Mouse (Mus musculus) embryonic facial prominence, embryonic 14.5 days (tissue): ENCODE measurements around the gene Kcnb1. TPM values are rescaled to one million over a fixed set of nuclear protein-coding genes. Genes with fewer than 3 reads are reported as not detected.

ENCODE experiments used
- ATAC-seq: fragments of 200-750 bp; cut with Nextera tagmentation; 2 replicates; pipeline ENCODE4 v1.8.0; 2017; ENCODE audit warnings: low read depth, moderate number of reproducible peaks, moderate TSS enrichment
- DNase-seq: peaks from one replicate; pipeline ENCODE4 v3.0.0-alpha.2; 2015; ENCODE audit warnings: low spot score
- H3K27ac ChIP-seq: fragments of 300-500 bp; sonication (generic); replicated peaks from 2 replicates; pipeline ENCODE4 v1.5.1; 2014; ENCODE audit warnings: low read depth, mild to moderate bottlenecking, low read length, moderate library complexity
- H3K27me3 ChIP-seq: fragments of 300-500 bp; sonication (generic); replicated peaks from 2 replicates; pipeline ENCODE4 v1.6.1; 2014; ENCODE audit warnings: low read length; ENCODE audit not compliant: control insufficient read depth, insufficient read depth
- H3K36me3 ChIP-seq: fragments of 300-500 bp; sonication (generic); 2 replicates; pipeline ENCODE4 v1.6.1; 2014; ENCODE audit warnings: low read length, mixed read lengths; ENCODE audit not compliant: control insufficient read depth, insufficient read depth
- H3K4me1 ChIP-seq: fragments of 300-500 bp; sonication (generic); 2 replicates; pipeline ENCODE4 v1.6.1; 2014; ENCODE audit warnings: antibody characterized with exemption, low read length; ENCODE audit not compliant: control insufficient read depth, insufficient read depth
- H3K4me2 ChIP-seq: fragments of 300-500 bp; sonication (generic); 2 replicates; pipeline ENCODE4 v1.6.1; 2014; ENCODE audit warnings: low read depth, mild to moderate bottlenecking, low read length, moderate library complexity, mixed read lengths
- H3K4me3 ChIP-seq: fragments of 300-500 bp; sonication (generic); 2 replicates; pipeline ENCODE4 v1.5.1; 2014; ENCODE audit warnings: low read depth, mild to moderate bottlenecking, low read length
- H3K9ac ChIP-seq: fragments of 300-500 bp; sonication (generic); 2 replicates; pipeline ENCODE4 v1.6.1; 2014; ENCODE audit warnings: low read depth, mild to moderate bottlenecking, low read length, moderate library complexity, mixed read lengths
- H3K9me3 ChIP-seq: fragments of 300-500 bp; sonication (generic); 2 replicates; pipeline ENCODE4 v1.6.1; 2016; ENCODE audit warnings: low read length; ENCODE audit not compliant: control insufficient read depth
- WGBS: fragments of 180-500 bp; shearing (Covaris S2); extraction: QIAGEN DNeasy Blood & Tissue Kit; methylation state at CpG from one replicate; pipeline ENCODE4 v1.1.7; 2014; 5-methylcytosine and 5-hydroxymethylcytosine counted together
- polyA plus RNA-seq: library from polyadenylated mRNA; unstranded; fragments of >200 nt; fragmentation: Nextera tagmentation; extraction: Ambion mirVana; gene quantifications from 2 replicates; pipeline ENCODE4 v1.2.1, GENCODE M21; 2014

Gene Kcnb1
- polyA plus RNA-seq, 1 experiment from 2014 or later = 1.7 TPM

DNA sequence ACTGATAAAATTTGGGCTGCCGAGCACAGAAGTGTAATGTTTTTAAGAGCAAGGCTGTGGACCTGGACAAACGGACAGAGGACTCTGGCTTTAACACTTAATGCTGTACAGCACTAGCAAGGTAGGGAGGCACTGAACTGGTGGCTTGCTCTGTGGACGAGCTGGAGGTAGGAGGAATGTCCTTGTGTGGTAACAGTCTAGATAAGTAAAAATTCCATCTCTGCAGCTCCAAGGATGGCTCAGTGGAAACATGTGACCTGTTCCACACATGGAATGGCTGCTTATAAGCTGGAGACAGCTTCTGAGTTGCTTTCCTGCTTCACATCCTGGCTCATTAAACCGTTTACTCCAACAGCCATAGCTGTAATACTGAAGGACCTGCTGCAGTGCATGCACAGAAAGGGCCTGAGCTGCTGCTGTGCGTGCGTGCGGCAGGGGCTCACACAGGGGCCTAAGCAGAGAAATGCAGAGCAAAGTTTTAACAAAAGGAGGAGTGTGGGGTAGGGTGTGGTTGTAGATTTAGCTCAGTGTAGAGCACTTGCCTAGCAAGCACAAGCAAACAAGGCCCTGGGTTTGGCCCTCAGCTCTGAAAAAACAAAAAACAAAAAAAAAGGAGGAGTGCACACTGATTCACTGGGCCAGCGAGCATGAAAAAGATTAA, 141.1 kb downstream of the Kcnb1 start:
- Histone ChIP-seq H3K36me3 (peaks cover 75% of the 10 kb centered on the region), H3K4me2 (no peak overlapping the region), H3K9ac (no peak overlapping the region), H3K4me3 (no peak overlapping the region), H3K9me3 (no peaks in the 10 kb centered on the region), H3K27ac (no peak overlapping the region), H3K27me3 (no peaks in the 10 kb centered on the region), H3K4me1 (no peaks in the 10 kb centered on the region)
- WGBS = 86% methylated on average over 8 of the region's 8 CpGs
- no peak for DNase-seq
- no peak for ATAC-seq

DNA sequence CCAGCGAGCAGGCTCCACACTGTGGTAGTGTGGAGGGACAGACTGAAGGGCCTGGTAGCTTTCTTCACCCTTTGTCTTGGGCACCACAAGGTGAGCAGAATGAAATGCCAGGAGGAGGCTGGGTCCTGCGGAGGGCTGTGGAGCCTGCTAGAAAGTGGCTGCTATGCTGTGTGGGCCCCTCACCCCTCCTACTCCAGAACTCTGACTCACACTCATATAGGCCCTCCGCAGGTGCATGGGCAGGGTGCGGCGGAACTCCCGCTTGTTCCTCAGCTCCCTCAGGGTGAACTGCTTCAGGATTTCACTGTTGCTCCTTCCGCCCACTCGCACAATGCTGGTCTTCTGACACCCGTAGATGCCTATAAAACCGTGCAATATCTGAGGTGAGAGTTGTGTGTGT, 141.7 kb downstream of the Kcnb1 start:
- ATAC-seq (no peak), DNase-seq (no peak)
- no peak overlapping the region for H3K4me2 ChIP-seq
- H3K4me3 ChIP-seq = no peak overlapping the region
- 89% methylated on average over 10 of the region's 10 CpGs for WGBS
- no peak overlapping the region for H3K9ac ChIP-seq
- H3K4me1 ChIP-seq = no peaks in the 10 kb centered on the region
- peaks cover 81% of the 10 kb centered on the region for H3K36me3 ChIP-seq
- H3K27me3 ChIP-seq = no peaks in the 10 kb centered on the region
- no peaks in the 10 kb centered on the region for H3K9me3 ChIP-seq
- H3K27ac ChIP-seq = no peak overlapping the region

Other genes with a start within 250 kb of the Kcnb1 start
- gene Stau1, start 193.9 kb downstream of the Kcnb1 start, polyA plus RNA-seq = 74.7 and 79.3 TPM in 2 replicates
- 31.2 and 34.8 TPM in 2 replicates for gene Ddx27, start 175.0 kb downstream of the Kcnb1 start, polyA plus RNA-seq
- gene Znfx1, start 127.1 kb downstream of the Kcnb1 start, polyA plus RNA-seq = 9.5 and 10.2 TPM in 2 replicates
- gene Ptgis, start 50.4 kb upstream of the Kcnb1 start, polyA plus RNA-seq = 37.6 and 38.3 TPM in 2 replicates
- gene B4galt5, start 159.0 kb upstream of the Kcnb1 start, polyA plus RNA-seq = 17.9 and 24.3 TPM in 2 replicates
- 13.6 and 17.8 TPM in 2 replicates for gene Slc9a8, start 231.6 kb upstream of the Kcnb1 start, polyA plus RNA-seq